Mouse (Mus musculus) kidney, embryonic 16.5 days (tissue): ENCODE data around the gene Fgfr2. TPM values are rescaled to one million over a fixed set of nuclear protein-coding genes. Genes with fewer than 3 reads are reported as not detected.

Experiments used
- ATAC-seq: fragments of 200-750 bp; cut with Nextera tagmentation; 2 replicates; pipeline ENCODE4 v1.8.0; 2017; ENCODE audit warnings: moderate TSS enrichment; ENCODE audit not compliant: low FRiP score, low TSS enrichment
- H3K27ac ChIP-seq: fragments of 300-500 bp; sonication (generic); 2 replicates; pipeline ENCODE4 v1.5.1; 2014; ENCODE audit warnings: low read length
- H3K27me3 ChIP-seq: fragments of 300-500 bp; sonication (generic); 2 replicates; pipeline ENCODE4 v1.6.1; 2014; ENCODE audit warnings: low read length, control low read depth, mixed read lengths; ENCODE audit not compliant: insufficient read depth
- H3K36me3 ChIP-seq: fragments of 300-500 bp; sonication (generic); 2 replicates; pipeline ENCODE4 v1.6.1; 2014; ENCODE audit warnings: low read length, control low read depth, mixed read lengths; ENCODE audit not compliant: insufficient read depth
- H3K4me1 ChIP-seq: fragments of 300-500 bp; sonication (generic); 2 replicates; pipeline ENCODE4 v1.6.1; 2014; ENCODE audit warnings: low read length, control low read depth, mixed read lengths; ENCODE audit not compliant: insufficient read depth
- H3K4me2 ChIP-seq: fragments of 300-500 bp; sonication (generic); replicated peaks from 2 replicates; pipeline ENCODE4 v1.6.1; 2014; ENCODE audit warnings: low read depth, low read length
- H3K4me3 ChIP-seq: fragments of 300-500 bp; sonication (generic); 2 replicates; pipeline ENCODE4 v1.5.1; 2014; ENCODE audit warnings: mild to moderate bottlenecking, low read length
- H3K9ac ChIP-seq: fragments of 300-500 bp; sonication (generic); replicated peaks from 2 replicates; pipeline ENCODE4 v1.6.1; 2014; ENCODE audit warnings: low read length
- H3K9me3 ChIP-seq: fragments of 300-500 bp; sonication (generic); 2 replicates; pipeline ENCODE4 v1.6.1; 2016; ENCODE audit warnings: low read length, control low read depth
- WGBS: fragments of 180-500 bp; shearing (Covaris S2); extraction: QIAGEN DNeasy Blood & Tissue Kit; methylation state at CpG from one replicate; pipeline ENCODE4 v1.1.7; 2014; 5-methylcytosine and 5-hydroxymethylcytosine counted together
- polyA plus RNA-seq: library from polyadenylated mRNA; unstranded; fragments of >200 nt; fragmentation: Nextera tagmentation; extraction: Ambion mirVana; gene quantifications from 2 replicates; pipeline ENCODE4 v1.2.1, GENCODE M21; 2015

The Fgfr2 gene
- polyA plus RNA-seq, 1 experiment from 2014 or later: 118 TPM

DNA sequence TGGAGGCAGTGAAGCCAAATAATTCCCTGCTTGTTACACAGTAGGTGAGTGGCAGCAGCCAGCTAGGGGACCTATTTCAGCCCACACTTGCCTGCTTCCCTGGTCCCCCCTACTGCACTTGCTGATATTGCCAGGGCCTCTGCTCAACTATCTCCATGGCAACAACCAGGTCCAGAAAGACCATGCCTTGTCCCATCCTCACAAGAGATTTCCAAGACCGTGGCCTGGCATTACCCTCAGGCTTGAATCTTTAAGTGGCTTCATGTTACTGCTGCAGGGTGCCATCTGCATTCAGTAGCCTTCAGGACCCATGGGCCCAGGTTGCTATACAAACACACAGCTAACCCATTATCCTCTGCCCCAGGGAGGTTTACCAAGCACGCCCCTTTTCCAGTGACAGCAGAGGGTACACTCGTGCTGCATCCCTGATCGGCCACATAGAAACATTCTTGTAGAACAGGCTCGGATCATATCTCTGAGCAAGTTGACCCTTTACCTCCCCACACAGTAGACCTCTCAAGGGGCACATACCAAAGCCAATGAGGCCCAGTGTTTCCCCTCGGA, 128.4 kb downstream of the Fgfr2 start:
- no peaks in the 10 kb centered on the region for H3K9me3 ChIP-seq
- H3K9ac ChIP-seq: no peak overlapping the region
- no peaks in the 10 kb centered on the region for H3K27me3 ChIP-seq
- no peak overlapping the region for H3K27ac ChIP-seq
- no peaks in the 10 kb centered on the region for H3K4me1 ChIP-seq
- H3K4me3 ChIP-seq: no peak overlapping the region
- ATAC-seq: no peak
- H3K36me3 ChIP-seq: peaks cover 89% of the 10 kb centered on the region
- 60% methylated on average over 6 of the region's 6 CpGs for WGBS
- H3K4me2 ChIP-seq: no peak overlapping the region

DNA sequence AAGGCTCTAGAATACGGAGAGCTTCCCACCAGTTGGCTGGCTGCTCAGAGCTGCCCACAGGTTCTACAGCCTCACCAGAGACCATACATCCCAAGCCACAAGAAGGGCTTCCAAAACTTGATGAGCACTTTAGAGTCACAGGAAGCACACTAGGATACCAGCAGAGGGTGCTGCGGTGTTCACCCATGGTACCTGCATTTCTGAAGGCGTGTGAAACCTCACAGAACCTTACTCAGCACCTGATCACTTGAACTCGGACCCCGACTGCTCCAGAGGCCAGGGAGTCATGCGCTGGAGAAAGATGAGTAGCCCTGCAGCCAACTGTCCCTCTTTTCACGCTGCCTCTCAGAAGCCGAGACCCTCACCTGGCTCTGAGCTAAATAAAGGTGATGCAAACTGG, 129.0 kb downstream of the Fgfr2 start:
- no peaks in the 10 kb centered on the region for H3K4me1 ChIP-seq
- no peak overlapping the region for H3K4me2 ChIP-seq
- no peak overlapping the region for H3K9ac ChIP-seq
- no peak overlapping the region for H3K4me3 ChIP-seq
- no peak overlapping the region for H3K27ac ChIP-seq
- no peaks in the 10 kb centered on the region for H3K27me3 ChIP-seq
- no peaks in the 10 kb centered on the region for H3K9me3 ChIP-seq
- peaks cover 93% of the 10 kb centered on the region for H3K36me3 ChIP-seq
- 89% methylated on average over 8 of the region's 8 CpGs for WGBS
- ATAC-seq: no peak

GRCm38 (mm10) chr7:132992967-132993615, 130.1 kb downstream of the Fgfr2 start:
- ATAC-seq: no peak
- Histone ChIP-seq H3K4me3 (no peak overlapping the region), H3K36me3 (peaks cover 90% of the 10 kb centered on the region), H3K9ac (no peak overlapping the region), H3K27me3 (no peaks in the 10 kb centered on the region), H3K27ac (no peak overlapping the region), H3K4me2 (no peak overlapping the region), H3K9me3 (no peaks in the 10 kb centered on the region), H3K4me1 (no peaks in the 10 kb centered on the region)
- 92% methylated on average over 9 of the region's 9 CpGs for WGBS

GRCm38 (mm10) chr7:132991240-132991900, 131.8 kb downstream of the Fgfr2 start:
- Histone ChIP-seq H3K9me3 (no peaks in the 10 kb centered on the region), H3K36me3 (peaks cover 83% of the 10 kb centered on the region), H3K4me1 (no peaks in the 10 kb centered on the region), H3K27me3 (no peaks in the 10 kb centered on the region), H3K4me3 (no peak overlapping the region), H3K9ac (no peak overlapping the region), H3K4me2 (no peak overlapping the region), H3K27ac (no peak overlapping the region)
- no peak for ATAC-seq
- 79% methylated on average over 14 of the region's 14 CpGs for WGBS

DNA sequence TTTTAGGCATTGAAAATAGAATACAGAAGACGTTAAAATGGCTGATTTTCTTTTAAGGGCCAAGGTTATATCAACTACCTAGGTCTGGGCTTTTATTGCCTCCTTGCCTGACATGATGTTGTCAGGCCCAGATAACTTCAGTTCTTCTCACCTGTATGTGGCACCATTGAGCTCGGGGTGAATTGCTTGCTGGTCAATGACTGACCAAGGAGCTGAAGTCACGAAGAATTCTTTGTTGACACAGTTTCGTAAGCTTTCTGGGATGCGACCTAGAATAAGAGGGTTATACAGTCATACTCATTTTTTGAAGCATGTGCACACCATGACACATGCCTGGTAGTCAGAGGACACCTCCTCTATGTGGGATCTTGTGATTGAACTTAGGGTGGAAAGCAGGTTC, 133.3 kb downstream of the Fgfr2 start:
- Histone ChIP-seq H3K9me3 (no peaks in the 10 kb centered on the region), H3K36me3 (peaks cover 77% of the 10 kb centered on the region), H3K27ac (no peak overlapping the region), H3K27me3 (no peaks in the 10 kb centered on the region), H3K4me3 (no peak overlapping the region), H3K4me2 (no peak overlapping the region), H3K9ac (no peak overlapping the region), H3K4me1 (no peaks in the 10 kb centered on the region)
- WGBS: 88% methylated on average over 5 of the region's 5 CpGs
- no peak for ATAC-seq

GRCm38 (mm10) chr7:132982639-132983038, 140.5 kb downstream of the Fgfr2 start:
- no peak overlapping the region for H3K27ac ChIP-seq
- H3K9me3 ChIP-seq: no peaks in the 10 kb centered on the region
- H3K36me3 ChIP-seq: peaks cover 44% of the 10 kb centered on the region
- no peak overlapping the region for H3K4me2 ChIP-seq
- ATAC-seq: no peak
- H3K27me3 ChIP-seq: no peaks in the 10 kb centered on the region
- no peak overlapping the region for H3K4me3 ChIP-seq
- H3K4me1 ChIP-seq: no peaks in the 10 kb centered on the region
- 66% methylated on average over 3 of the region's 3 CpGs for WGBS
- H3K9ac ChIP-seq: no peak overlapping the region

DNA sequence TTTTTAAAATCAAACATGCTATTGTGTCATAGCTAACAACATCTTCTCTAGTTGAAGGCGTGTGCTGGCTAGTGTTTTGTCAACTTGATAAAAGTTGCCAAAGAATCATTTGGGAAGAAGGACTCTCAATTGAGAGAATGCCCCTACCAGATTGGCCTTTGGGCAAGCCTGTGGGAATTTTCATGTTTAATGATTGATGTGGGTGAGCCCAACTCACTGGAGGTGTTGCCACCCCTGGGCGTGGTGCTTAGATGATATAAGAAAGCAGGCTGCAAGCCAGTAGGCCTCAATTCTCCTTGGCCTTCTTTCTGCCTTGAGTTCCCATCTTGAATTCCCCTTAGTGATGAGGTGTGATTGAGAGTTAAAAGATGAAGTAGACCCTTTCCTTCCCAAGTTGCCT, 145.2 kb downstream of the Fgfr2 start:
- Histone ChIP-seq H3K9ac (no peak overlapping the region), H3K27me3 (no peaks in the 10 kb centered on the region), H3K36me3 (peaks cover 31% of the 10 kb centered on the region), H3K4me2 (no peak overlapping the region), H3K9me3 (no peaks in the 10 kb centered on the region), H3K27ac (no peak overlapping the region), H3K4me3 (no peak overlapping the region), H3K4me1 (no peaks in the 10 kb centered on the region)
- ATAC-seq: no peak
- WGBS: 91% methylated on average over 2 of the region's 2 CpGs

- ATAC-seq: no peak
- Histone ChIP-seq H3K27me3 (no peaks in the 10 kb centered on the region), H3K36me3 (peaks cover 20% of the 10 kb centered on the region), H3K4me3 (no peak overlapping the region), H3K27ac (no peak overlapping the region), H3K4me1 (no peaks in the 10 kb centered on the region), H3K9me3 (no peaks in the 10 kb centered on the region), H3K9ac (no peak overlapping the region), H3K4me2 (no peak overlapping the region)
- WGBS: 59% methylated on average over 2 of the region's 2 CpGs
Observed at GRCm38 (mm10) chr7:132976079-132976478, 147.1 kb downstream of the Fgfr2 start.

GRCm38 (mm10) chr7:132972079-132972478, 151.1 kb downstream of the Fgfr2 start:
- H3K9ac ChIP-seq: no peak overlapping the region
- H3K27ac ChIP-seq: no peak overlapping the region
- no peak overlapping the region for H3K4me2 ChIP-seq
- H3K36me3 ChIP-seq: peaks cover 9% of the 10 kb centered on the region
- H3K4me1 ChIP-seq: no peaks in the 10 kb centered on the region
- 88% methylated on average over 2 of the region's 2 CpGs for WGBS
- ATAC-seq: no peak
- H3K27me3 ChIP-seq: no peaks in the 10 kb centered on the region
- H3K4me3 ChIP-seq: no peak overlapping the region
- no peaks in the 10 kb centered on the region for H3K9me3 ChIP-seq

- H3K4me2 ChIP-seq: no peak overlapping the region
- WGBS: 83% methylated on average over 2 of the region's 2 CpGs
- no peaks in the 10 kb centered on the region for H3K9me3 ChIP-seq
- H3K4me3 ChIP-seq: no peak overlapping the region
- no peak overlapping the region for H3K9ac ChIP-seq
- H3K27ac ChIP-seq: no peak overlapping the region
- no peaks in the 10 kb centered on the region for H3K36me3 ChIP-seq
- H3K4me1 ChIP-seq: peaks cover 8% of the 10 kb centered on the region
- no peak for ATAC-seq
- H3K27me3 ChIP-seq: no peaks in the 10 kb centered on the region
Observed at GRCm38 (mm10) chr7:132965707-132966106, 157.4 kb downstream of the Fgfr2 start.
